Mouse (Mus musculus): ENCODE results near the gene Ankar. TPM values are rescaled to one million over a fixed set of nuclear protein-coding genes. Genes with fewer than 3 reads are reported as not detected.

The Ankar gene
- not detected in 2 replicates for polyA plus RNA-seq (2016; fragmentation: Nextera tagmentation; extraction: Ambion mirVana)

GRCm38 (mm10) chr1:72700479-72700878 is at the start of gene Ankar:
Ankar (minus strand) TSS chr1:72700579.
- no peaks in the 10 kb centered on the region for H3K4me1 ChIP-seq
- DNase-seq (ENCODE audit: low spot score): no peak
- no peak within 1 kb of the TSS for H3K4me3 ChIP-seq
- H3K36me3 ChIP-seq (replicated peaks): no peaks in the 10 kb centered on the region
- no peaks in the 10 kb centered on the region for H3K27me3 ChIP-seq (replicated peaks; ENCODE audit: low read depth, poor library complexity, severe bottlenecking)
- WGBS: 76% methylated on average over 11 of the region's 11 CpGs
- H3K9me3 ChIP-seq: no peaks in the 10 kb centered on the region
- no peak within 1 kb of the TSS for H3K27ac ChIP-seq (replicated peaks)

GRCm38 (mm10) chr1:72746382-72746781 is 46.0 kb upstream of the Ankar start:
- Histone ChIP-seq H3K27me3 (replicated peaks; ENCODE audit: low read depth, poor library complexity, severe bottlenecking) (no peaks in the 10 kb centered on the region), H3K4me1 (0 out of 2 replicates have a peak, but pooled peaks cover 2% of the 10 kb centered on the region), H3K27ac (replicated peaks) (no peak overlapping the region), H3K9me3 (no peaks in the 10 kb centered on the region), H3K4me3 (no peak overlapping the region), H3K36me3 (replicated peaks) (no peaks in the 10 kb centered on the region)
- 75% methylated on average over 7 of the region's 7 CpGs for WGBS
- no peak for DNase-seq (ENCODE audit: low spot score)

GRCm38 (mm10) chr1:72744816-72745506 is 44.6 kb upstream of the Ankar start:
- Histone ChIP-seq H3K36me3 (replicated peaks) (no peaks in the 10 kb centered on the region), H3K9me3 (no peaks in the 10 kb centered on the region), H3K4me1 (0 out of 2 replicates have a peak, but pooled peaks cover 2% of the 10 kb centered on the region), H3K4me3 (no peak overlapping the region), H3K27ac (replicated peaks) (no peak overlapping the region), H3K27me3 (replicated peaks; ENCODE audit: low read depth, poor library complexity, severe bottlenecking) (no peaks in the 10 kb centered on the region)
- DNase-seq (ENCODE audit: low spot score): no peak
- 82% methylated on average over 8 of the region's 8 CpGs for WGBS

- no peaks in the 10 kb centered on the region for H3K36me3 ChIP-seq (replicated peaks)
- H3K4me3 ChIP-seq: no peak overlapping the region
- 87% methylated on average over 5 of the region's 5 CpGs for WGBS
- no peaks in the 10 kb centered on the region for H3K27me3 ChIP-seq (replicated peaks; ENCODE audit: low read depth, poor library complexity, severe bottlenecking)
- no peak for DNase-seq (ENCODE audit: low spot score)
- no peak overlapping the region for H3K27ac ChIP-seq (replicated peaks)
- no peaks in the 10 kb centered on the region for H3K9me3 ChIP-seq
- peaks cover 12% of the 10 kb centered on the region for H3K4me1 ChIP-seq
Observed at GRCm38 (mm10) chr1:72741406-72741805, 41.0 kb upstream of the Ankar start.

- no peak for DNase-seq (ENCODE audit: low spot score)
- 69% methylated on average over 10 of the region's 10 CpGs for WGBS
- no peaks in the 10 kb centered on the region for H3K36me3 ChIP-seq (replicated peaks)
- H3K27me3 ChIP-seq (replicated peaks; ENCODE audit: low read depth, poor library complexity, severe bottlenecking): no peaks in the 10 kb centered on the region
- peaks cover 15% of the 10 kb centered on the region for H3K4me1 ChIP-seq
- H3K27ac ChIP-seq (replicated peaks): peak overlapping the region; percentile 31; the same call in 1 of the 2 replicates
- H3K9me3 ChIP-seq: no peaks in the 10 kb centered on the region
- no peak overlapping the region for H3K4me3 ChIP-seq
Observed at GRCm38 (mm10) chr1:72739681-72740063, 39.3 kb upstream of the Ankar start.

GRCm38 (mm10) chr1:72738946-72739680 is 38.7 kb upstream of the Ankar start:
- DNase-seq (ENCODE audit: low spot score): no peak
- Histone ChIP-seq H3K9me3 (no peaks in the 10 kb centered on the region), H3K4me3 (no peak overlapping the region), H3K27ac (replicated peaks) (peak overlapping the region; percentile 31; the same call in 1 of the 2 replicates), H3K4me1 (peaks cover 15% of the 10 kb centered on the region), H3K36me3 (replicated peaks) (no peaks in the 10 kb centered on the region), H3K27me3 (replicated peaks; ENCODE audit: low read depth, poor library complexity, severe bottlenecking) (no peaks in the 10 kb centered on the region)
- WGBS: 84% methylated on average over 15 of the region's 15 CpGs

GRCm38 (mm10) chr1:72736397-72737125 is 36.2 kb upstream of the Ankar start:
- Histone ChIP-seq H3K4me1 (peaks cover 15% of the 10 kb centered on the region), H3K36me3 (replicated peaks) (no peaks in the 10 kb centered on the region), H3K27ac (replicated peaks) (no peak overlapping the region), H3K27me3 (replicated peaks; ENCODE audit: low read depth, poor library complexity, severe bottlenecking) (no peaks in the 10 kb centered on the region), H3K4me3 (no peak overlapping the region), H3K9me3 (no peaks in the 10 kb centered on the region)
- no peak for DNase-seq (ENCODE audit: low spot score)
- WGBS: 66% methylated on average over 13 of the region's 13 CpGs

- WGBS: 81% methylated on average over 9 of the region's 9 CpGs
- Histone ChIP-seq H3K4me3 (no peak overlapping the region), H3K4me1 (peaks cover 16% of the 10 kb centered on the region), H3K36me3 (replicated peaks) (no peaks in the 10 kb centered on the region), H3K27ac (replicated peaks) (peak overlapping the region; percentile 24; the same call in 1 of the 2 replicates), H3K9me3 (no peaks in the 10 kb centered on the region), H3K27me3 (replicated peaks; ENCODE audit: low read depth, poor library complexity, severe bottlenecking) (no peaks in the 10 kb centered on the region)
- DNase-seq (ENCODE audit: low spot score): no peak
Observed at GRCm38 (mm10) chr1:72733191-72733691, 32.9 kb upstream of the Ankar start.

- Histone ChIP-seq H3K4me1 (peaks cover 4% of the 10 kb centered on the region; the same call in 1 of the 2 replicates), H3K36me3 (replicated peaks) (no peaks in the 10 kb centered on the region), H3K27me3 (replicated peaks; ENCODE audit: low read depth, poor library complexity, severe bottlenecking) (no peaks in the 10 kb centered on the region), H3K4me3 (no peak overlapping the region), H3K27ac (replicated peaks) (0 out of 2 replicates have a peak overlapping the region, but pooled peaks have one; percentile 57), H3K9me3 (no peaks in the 10 kb centered on the region)
- WGBS: 87% methylated on average over 10 of the region's 10 CpGs
- DNase-seq (ENCODE audit: low spot score): no peak
Observed at GRCm38 (mm10) chr1:72730126-72730525, 29.7 kb upstream of the Ankar start.

- H3K4me1 ChIP-seq: peaks cover 4% of the 10 kb centered on the region; the same call in 1 of the 2 replicates
- H3K4me3 ChIP-seq: no peak overlapping the region
- 90% methylated on average over 4 of the region's 4 CpGs for WGBS
- H3K27ac ChIP-seq (replicated peaks): no peak overlapping the region
- H3K27me3 ChIP-seq (replicated peaks; ENCODE audit: low read depth, poor library complexity, severe bottlenecking): no peaks in the 10 kb centered on the region
- no peaks in the 10 kb centered on the region for H3K36me3 ChIP-seq (replicated peaks)
- H3K9me3 ChIP-seq: no peaks in the 10 kb centered on the region
- no peak for DNase-seq (ENCODE audit: low spot score)
Observed at GRCm38 (mm10) chr1:72728781-72729180, 28.4 kb upstream of the Ankar start.

- H3K27me3 ChIP-seq (replicated peaks; ENCODE audit: low read depth, poor library complexity, severe bottlenecking): no peaks in the 10 kb centered on the region
- H3K27ac ChIP-seq (replicated peaks): no peak overlapping the region
- peaks cover 9% of the 10 kb centered on the region for H3K4me1 ChIP-seq
- no peak for DNase-seq (ENCODE audit: low spot score)
- H3K4me3 ChIP-seq: no peak overlapping the region
- 92% methylated on average over 13 of the region's 13 CpGs for WGBS
- H3K36me3 ChIP-seq (replicated peaks): peaks cover 10% of the 10 kb centered on the region
- H3K9me3 ChIP-seq: no peaks in the 10 kb centered on the region
Observed at GRCm38 (mm10) chr1:72725941-72726340, 25.6 kb upstream of the Ankar start.

GRCm38 (mm10) chr1:72724354-72724753 is 24.0 kb upstream of the Ankar start:
- no peak for DNase-seq (ENCODE audit: low spot score)
- H3K4me3 ChIP-seq: no peak overlapping the region
- H3K27ac ChIP-seq (replicated peaks): no peak overlapping the region
- peaks cover 19% of the 10 kb centered on the region for H3K36me3 ChIP-seq (replicated peaks)
- H3K4me1 ChIP-seq: peaks cover 11% of the 10 kb centered on the region
- H3K27me3 ChIP-seq (replicated peaks; ENCODE audit: low read depth, poor library complexity, severe bottlenecking): no peaks in the 10 kb centered on the region
- no peaks in the 10 kb centered on the region for H3K9me3 ChIP-seq
- 89% methylated on average over 2 of the region's 2 CpGs for WGBS

Measured in embryonic facial prominence, embryonic 10.5 days (tissue).